Mouse (Mus musculus) frontal cortex, postnatal 36 days (tissue): Measurements from ENCODE around the gene Endod1.

Source experiments
- DNase-seq, 2 experiments: peaks; one replicate each; pipeline ENCODE4 v3.0.0; 2022; ENCODE audit warnings: low spot score in 2 of 2

Endod1 gene

GRCm38 (mm10) chr9:14316618-14317017, 64.7 kb downstream of the Endod1 start:
- DNase-seq = no peak

DNA sequence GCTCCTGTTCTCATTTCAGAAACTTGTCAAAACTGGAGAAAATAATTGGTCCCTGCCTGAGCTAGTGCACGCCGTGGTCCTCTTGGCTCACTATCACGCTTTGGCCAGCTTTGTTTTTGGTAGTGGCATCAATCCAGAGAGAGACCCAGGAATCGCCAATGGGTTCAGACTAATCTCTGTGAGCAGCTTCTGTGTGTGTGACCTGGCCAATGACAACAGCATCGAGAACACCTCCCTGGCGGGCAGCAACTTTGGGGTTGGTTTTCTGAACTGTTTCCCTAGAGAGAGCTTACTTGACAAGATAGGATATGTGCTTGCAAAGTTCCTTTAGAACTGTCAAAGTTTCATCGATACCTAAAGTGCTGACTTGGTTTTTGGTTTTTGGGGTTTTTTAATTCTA, 66.8 kb downstream of the Endod1 start:
- DNase-seq = no peak

DNA sequence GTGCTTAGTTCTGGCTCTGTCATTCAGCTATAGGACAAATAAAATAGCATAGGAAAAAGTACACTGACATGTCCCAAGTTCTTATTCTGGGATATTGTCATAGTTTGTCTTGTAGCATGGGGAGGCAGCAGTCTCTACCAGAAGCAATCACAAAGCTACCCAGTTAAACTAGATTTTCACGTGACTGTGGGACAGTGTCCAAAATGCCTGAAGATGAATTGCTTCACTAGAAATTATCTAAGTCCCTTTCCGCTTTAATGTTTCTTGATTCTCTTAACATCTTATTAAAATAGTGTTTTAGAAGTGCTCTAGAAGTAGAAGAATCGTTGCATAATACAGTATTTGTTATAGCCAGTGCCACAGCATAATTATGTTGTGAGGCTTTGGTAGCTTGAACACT, 67.3 kb downstream of the Endod1 start:
- no peak for DNase-seq

DNA sequence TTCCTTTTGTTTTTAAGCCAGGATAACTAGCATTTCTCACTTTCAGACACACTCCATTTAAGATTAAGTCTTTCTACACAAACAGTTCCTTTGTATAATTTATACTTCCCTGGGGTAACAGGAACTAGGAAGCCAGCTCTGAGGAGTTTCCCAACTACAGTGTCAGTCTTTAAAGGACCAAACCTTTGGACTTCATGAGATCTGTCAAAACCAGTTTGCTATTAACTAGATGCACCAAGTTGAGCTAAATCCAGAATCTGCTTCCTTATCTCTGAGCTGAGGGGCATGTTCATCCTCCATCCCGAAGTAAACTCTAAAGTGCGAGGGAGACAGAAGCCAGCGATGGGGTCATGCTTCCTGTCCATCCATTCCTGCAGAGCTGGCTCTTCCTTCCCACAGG, 74.0 kb downstream of the Endod1 start:
- no peak for DNase-seq

GRCm38 (mm10) chr9:14304262-14304968, 76.9 kb downstream of the Endod1 start:
- peak in 1 of 2 experiments; percentile 20 for DNase-seq
